Comparison of ENCODE assay signal across 8 mouse cellular contexts in the genomic region with DNA sequence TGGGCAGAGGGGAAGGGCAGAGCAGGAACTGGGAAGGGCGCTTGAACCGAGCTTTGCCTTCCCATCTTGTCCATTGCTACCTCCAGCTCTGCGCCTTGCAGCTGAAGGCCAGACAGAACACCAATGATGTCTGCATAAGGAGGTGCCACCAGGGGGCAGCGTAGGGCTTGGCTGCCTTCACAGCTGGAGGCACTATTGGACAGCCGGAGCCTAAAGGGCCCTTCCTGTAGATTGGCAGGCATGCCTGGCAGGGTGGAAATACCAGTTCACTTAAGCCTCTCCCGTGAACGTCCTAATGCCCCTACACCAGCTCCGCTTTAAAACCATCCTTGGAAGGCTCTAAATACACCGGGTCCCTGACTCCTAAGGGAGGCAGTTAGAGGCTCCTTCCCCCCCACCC. TPM values are rescaled to one million over a fixed set of nuclear protein-coding genes. Genes with fewer than 3 reads are reported as not detected.
A peak's percentile ranks its signal among the peaks of the same experiment; 100 is the strongest.
DNase-seq lines count a peak whose midpoint lies in the region; ATAC-seq and TF ChIP-seq lines count a peak whose summit lies in the region.

No protein-coding gene starts in this region.

- H3K4me1 ChIP-seq in hindbrain, postnatal 0 days (ENCODE audit: insufficient read depth, low read length), result peaks cover 24% of the 10 kb centered on the region

- H3K27me3 ChIP-seq in hindbrain, postnatal 0 days (ENCODE audit: insufficient read depth, low read length), result no peaks in the 10 kb centered on the region

- peak; percentile 96 for TF ChIP-seq CTCF in hindbrain, postnatal 0 days (IDR thresholded peaks at IDR 0.05; ENCODE audit: low read depth)

- peak overlapping the region; percentile 70; the same call in 1 of the 2 replicates for H3K4me2 ChIP-seq in hindbrain, postnatal 0 days (ENCODE audit: low read depth, low read length)

- no peaks in the 10 kb centered on the region; the same call in 1 of the 2 replicates for H3K79me2 ChIP-seq in macrophage (ENCODE audit: inconsistent target)

- DNase-seq in WW6 (ENCODE audit: low read depth, low spot score), result peak; percentile 62
- DNase-seq in cerebellum, postnatal 36 days, result peak; percentile 93 to 96
- DNase-seq in gastrocnemius, adult 8-10 months (ENCODE audit: low spot score in 2 of 2), result peak; percentile 89 to 92
- peak; percentile 92 for DNase-seq in hindbrain, postnatal 0 days (ENCODE audit: low spot score)
- DNase-seq in left cerebral cortex, adult 18-20 months (ENCODE audit: low spot score in 2 of 2), result peak; percentile 89 to 93
- peak; percentile 86 for DNase-seq in retina, postnatal 7 days (ENCODE audit: low read depth, low spot score)
- peak; percentile 83 to 87 for DNase-seq in urinary bladder, adult 18-20 months (ENCODE audit: low spot score in 2 of 2)

- H3K36me3 ChIP-seq in hindbrain, postnatal 0 days (ENCODE audit: insufficient read depth, low read length), result no peaks in the 10 kb centered on the region
- peaks cover 17% of the 10 kb centered on the region for H3K36me3 ChIP-seq in macrophage (ENCODE audit: inconsistent target)

- H3K27ac ChIP-seq in hindbrain, postnatal 0 days, result 0 out of 2 replicates have a peak overlapping the region, but pooled peaks have one; percentile 17
- H3K27ac ChIP-seq in macrophage, result peak overlapping the region; percentile 57

- H3K9me3 ChIP-seq in hindbrain, postnatal 0 days (ENCODE audit: low read length), result no peaks in the 10 kb centered on the region

- H3K4me3 ChIP-seq in hindbrain, postnatal 0 days (ENCODE audit: low read length), result 0 out of 2 replicates have a peak overlapping the region, but pooled peaks have one; percentile 3
- H3K4me3 ChIP-seq in macrophage (ENCODE audit: inconsistent target), result no peak overlapping the region

- no peak for ATAC-seq in hindbrain, postnatal 0 days

- no peak overlapping the region for H3K9ac ChIP-seq in hindbrain, postnatal 0 days (replicated peaks; ENCODE audit: low read length)

- 15% methylated on average over 9 of the region's 9 CpGs for WGBS in hindbrain, postnatal 0 days
- 6% methylated on average over 9 of the region's 9 CpGs for WGBS in macrophage (ENCODE audit: missing documents)

RNA-seq across cellular contexts. Expression of gene Pitpnm1, which starts 0.7 kb away (rescaled TPM):
- total RNA-seq in gastrocnemius, adult 8-10 months (2022), result 1 to 10 TPM; 1.1 to 3.3 (median 2.4) TPM
- total RNA-seq in hindbrain, postnatal 0 days (2014; rRNA removed), result 134 and 142 TPM in 2 replicates
- 88.0 and 91.9 TPM in 2 replicates for polyA plus RNA-seq in hindbrain, postnatal 0 days (2015; fragmentation: Nextera tagmentation; extraction: Ambion mirVana)
- total RNA-seq in left cerebral cortex, adult 18-20 months (2021), result 100 to 1,000 TPM; 210 to 214 TPM
- 100 to 1,000 TPM; 102 to 421 (median 208) TPM for total RNA-seq in macrophage (2018; cell fraction: chromatin; rRNA removed)
- total RNA-seq in macrophage (2018; cell fraction: cytosol; rRNA removed), result 10 to 100 TPM; 15.0 to 38.9 (median 21.4) TPM
- total RNA-seq in macrophage (2018; cell fraction: nucleus; rRNA removed), result 100 to 1,000 TPM in 16 of 26 experiments, 10 to 100 TPM in 10; 66.9 to 262 (median 121) TPM
- 12.8 to 30.4 TPM (median 14.2 TPM) in 3 replicates for polyA plus RNA-seq in macrophage (2018)

RNA-seq across cellular contexts. Expression of gene Cdk2ap2, which starts 2.1 kb away (rescaled TPM):
- 10 to 100 TPM; 14.0 to 20.3 (median 18.0) TPM for total RNA-seq in gastrocnemius, adult 8-10 months (2022)
- 49.4 and 57.5 TPM in 2 replicates for total RNA-seq in hindbrain, postnatal 0 days (2014; rRNA removed)
- 63.9 and 64.6 TPM in 2 replicates for polyA plus RNA-seq in hindbrain, postnatal 0 days (2015; fragmentation: Nextera tagmentation; extraction: Ambion mirVana)
- total RNA-seq in left cerebral cortex, adult 18-20 months (2021), result 10 to 100 TPM; 33.6 to 37.3 TPM
- 10 to 100 TPM in 8 of 26 experiments, 1 to 10 TPM in 18; 1.7 to 17.1 (median 6.7) TPM for total RNA-seq in macrophage (2018; cell fraction: chromatin; rRNA removed)
- 10 to 100 TPM; 19.2 to 35.9 (median 29.0) TPM for total RNA-seq in macrophage (2018; cell fraction: cytosol; rRNA removed)
- 10 to 100 TPM in 14 of 26 experiments, 1 to 10 TPM in 12; 3.5 to 25.6 (median 11.1) TPM for total RNA-seq in macrophage (2018; cell fraction: nucleus; rRNA removed)
- polyA plus RNA-seq in macrophage (2018), result 16.7 to 37.3 TPM (median 23.1 TPM) in 3 replicates

RNA-seq across cellular contexts. Expression of gene Cabp2, which starts 17.7 kb away (rescaled TPM):
- total RNA-seq in gastrocnemius, adult 8-10 months (2022), result not detected
- not detected in 2 replicates for total RNA-seq in hindbrain, postnatal 0 days (2014; rRNA removed)
- polyA plus RNA-seq in hindbrain, postnatal 0 days (2015; fragmentation: Nextera tagmentation; extraction: Ambion mirVana), result not detected in 2 replicates
- total RNA-seq in left cerebral cortex, adult 18-20 months (2021), result not detected
- total RNA-seq in macrophage (2018; cell fraction: chromatin; rRNA removed), result not detected
- total RNA-seq in macrophage (2018; cell fraction: cytosol; rRNA removed), result not detected
- total RNA-seq in macrophage (2018; cell fraction: nucleus; rRNA removed), result not detected
- not detected in 3 replicates for polyA plus RNA-seq in macrophage (2018)

RNA-seq across cellular contexts. Expression of gene Aip, which starts 26.6 kb away (rescaled TPM):
- total RNA-seq in gastrocnemius, adult 8-10 months (2022), result 10 to 100 TPM; 85.7 to 96.3 (median 90.3) TPM
- 33.4 and 38.2 TPM in 2 replicates for total RNA-seq in hindbrain, postnatal 0 days (2014; rRNA removed)
- polyA plus RNA-seq in hindbrain, postnatal 0 days (2015; fragmentation: Nextera tagmentation; extraction: Ambion mirVana), result 89.4 and 94.3 TPM in 2 replicates
- 100 to 1,000 TPM; 121 to 126 TPM for total RNA-seq in left cerebral cortex, adult 18-20 months (2021)
- total RNA-seq in macrophage (2018; cell fraction: chromatin; rRNA removed), result 10 to 100 TPM in 24 of 26 experiments, 1 to 10 TPM in 2; 7.5 to 50.7 (median 24.5) TPM
- 10 to 100 TPM; 44.4 to 92.0 (median 66.0) TPM for total RNA-seq in macrophage (2018; cell fraction: cytosol; rRNA removed)
- 10 to 100 TPM; 10.9 to 44.1 (median 23.1) TPM for total RNA-seq in macrophage (2018; cell fraction: nucleus; rRNA removed)
- 80.9 to 169 TPM (median 84.6 TPM) in 3 replicates for polyA plus RNA-seq in macrophage (2018)

RNA-seq across cellular contexts. Expression of gene Gstp3, which starts 39.7 kb away (rescaled TPM):
- total RNA-seq in gastrocnemius, adult 8-10 months (2022), result not detected
- total RNA-seq in hindbrain, postnatal 0 days (2014; rRNA removed), result not detected in 2 replicates
- not detected in 2 replicates for polyA plus RNA-seq in hindbrain, postnatal 0 days (2015; fragmentation: Nextera tagmentation; extraction: Ambion mirVana)
- total RNA-seq in left cerebral cortex, adult 18-20 months (2021), result not detected
- 10 to 100 TPM in 1 of 26 experiments, under 1 TPM in 1, not detected in 24; 0.86 to 34.3 TPM for total RNA-seq in macrophage (2018; cell fraction: chromatin; rRNA removed)
- total RNA-seq in macrophage (2018; cell fraction: cytosol; rRNA removed), result not detected
- 1 to 10 TPM in 3 of 26 experiments, not detected in 23; 1.0 to 2.0 (median 1.8) TPM for total RNA-seq in macrophage (2018; cell fraction: nucleus; rRNA removed)
- not detected in 3 replicates for polyA plus RNA-seq in macrophage (2018)

Comparison
In these comparisons a context has a peak if more than half of its experiments do, and no peak if none do; other contexts are left out.
1. RNA of gene Pitpnm1, which starts 0.7 kb away (total RNA-seq): 210 to 214 TPM in left cerebral cortex, adult 18-20 months and 134 to 142 TPM in hindbrain, postnatal 0 days; 1.1 to 3.3 TPM in gastrocnemius, adult 8-10 months; every median in the first group is over 10 times any median in the second.
2. Peak in every context shown above with its lines, with median percentiles within 50 percentile points of each other: DNase-seq.